10 mouse cellular contexts compared by ENCODE assay signal in genomic region chr16:96272929-96273619, GRCm38 (mm10). TPM values are rescaled to one million over a fixed set of nuclear protein-coding genes. Genes with fewer than 3 reads are reported as not detected.
DNase-seq lines count a peak whose midpoint lies in the region; ATAC-seq and TF ChIP-seq lines count a peak whose summit lies in the region.
"Had no signal": no experiment of that assay in that cellular context is flagged by ENCODE, and none has a peak within 500 bp of the region (broad histone marks: within the 10 kb centered on the region; RNA-seq: fewer than 3 reads in every experiment).

No protein-coding gene starts in this region.

- TF ChIP-seq POLR2A in cortical plate, adult 2 months (IDR thresholded peaks at IDR 0.05; ENCODE audit: extremely low read depth, insufficient read depth, low read length) = no peak
- TF ChIP-seq POLR2A in thymus, adult 2 months (IDR thresholded peaks at IDR 0.05; ENCODE audit: control insufficient read depth, extremely low read depth, insufficient read depth, low read length, poor library complexity) = no peak

- H3K4me2 ChIP-seq in liver, embryonic 12.5 days = no peak overlapping the region
- no peak overlapping the region for H3K4me2 ChIP-seq in forebrain, embryonic 11.5 days (ENCODE audit: low read depth, low read length, severe bottlenecking)
- H3K4me2 ChIP-seq: embryonic facial prominence, embryonic 13.5 days had no signal

- 24% methylated on average over 14 of the region's 14 CpGs for WGBS in liver, embryonic 12.5 days (ENCODE audit: insufficient replicate concordance)
- WGBS in thymus, adult 2 months = under 1% methylated on average over 14 of the region's 14 CpGs
- WGBS in forebrain, embryonic 11.5 days = 63% methylated on average over 14 of the region's 14 CpGs

- no peaks in the 10 kb centered on the region for H3K36me3 ChIP-seq in liver, embryonic 12.5 days
- H3K36me3 ChIP-seq in thymus, adult 2 months (ENCODE audit: control insufficient read depth, insufficient read depth, low read length) = no peaks in the 10 kb centered on the region
- no peaks in the 10 kb centered on the region for H3K36me3 ChIP-seq in forebrain, embryonic 11.5 days (ENCODE audit: control insufficient read depth, insufficient read depth, low read length)
- H3K36me3 ChIP-seq: embryonic facial prominence, embryonic 13.5 days; hindbrain, embryonic 10.5 days had no signal

- no peaks in the 10 kb centered on the region for H3K27me3 ChIP-seq in liver, embryonic 12.5 days (replicated peaks)
- H3K27me3 ChIP-seq in thymus, adult 2 months (ENCODE audit: control insufficient read depth, insufficient read depth, low read length) = no peaks in the 10 kb centered on the region
- no peaks in the 10 kb centered on the region for H3K27me3 ChIP-seq in forebrain, embryonic 11.5 days (ENCODE audit: control insufficient read depth, insufficient read depth, low read length)
- H3K27me3 ChIP-seq: embryonic facial prominence, embryonic 13.5 days had no signal

- no peaks in the 10 kb centered on the region for H3K9me3 ChIP-seq in liver, embryonic 12.5 days (replicated peaks)
- H3K9me3 ChIP-seq in forebrain, embryonic 11.5 days (ENCODE audit: control insufficient read depth, low read length) = no peaks in the 10 kb centered on the region
- H3K9me3 ChIP-seq: embryonic facial prominence, embryonic 13.5 days; hindbrain, embryonic 10.5 days had no signal

- no peak overlapping the region for H3K9ac ChIP-seq in liver, embryonic 12.5 days
- H3K9ac ChIP-seq in forebrain, embryonic 11.5 days (ENCODE audit: low read length) = no peak overlapping the region
- H3K9ac ChIP-seq: embryonic facial prominence, embryonic 13.5 days had no signal

- TF ChIP-seq CTCF in cortical plate, adult 2 months (IDR thresholded peaks at IDR 0.05; ENCODE audit: extremely low read depth, insufficient read depth, low read length) = no peak
- no peak for TF ChIP-seq CTCF in thymus, adult 2 months (IDR thresholded peaks at IDR 0.05; ENCODE audit: borderline replicate concordance, control insufficient read depth, extremely low read depth, insufficient read depth, low read length, poor library complexity)

- no peak; the same call in 1 of the 2 replicates for ATAC-seq in liver, embryonic 12.5 days
- no peak for ATAC-seq in forebrain, embryonic 11.5 days (replicated peaks; ENCODE audit: low FRiP score)

- DNase-seq in cerebellum, postnatal 10 days = peak; percentile 36 to 61
- DNase-seq in cerebellum, postnatal 36 days = no peak
- peak; percentile 14 for DNase-seq in liver
- DNase-seq in thymus, adult 2 months = peak; percentile 50
- DNase-seq in embryo, embryonic 10 days (ENCODE audit: low spot score) = no peak
- DNase-seq in forebrain, embryonic 11.5 days (ENCODE audit: low spot score) = no peak

- no peak overlapping the region for H3K4me3 ChIP-seq in liver, embryonic 12.5 days
- H3K4me3 ChIP-seq in cortical plate, adult 2 months (ENCODE audit: insufficient read depth, low read length) = 0 out of 2 replicates have a peak overlapping the region, but pooled peaks have one; percentile 23
- no peak overlapping the region for H3K4me3 ChIP-seq in thymus, adult 2 months (ENCODE audit: control insufficient read depth, insufficient read depth, low read length)
- no peak overlapping the region for H3K4me3 ChIP-seq in forebrain, embryonic 11.5 days (ENCODE audit: low read depth, low read length)
- H3K4me3 ChIP-seq: embryonic facial prominence, embryonic 13.5 days; hindbrain, embryonic 10.5 days had no signal

- H3K27ac ChIP-seq in liver, embryonic 12.5 days = no peak overlapping the region
- H3K27ac ChIP-seq in cortical plate, adult 2 months (ENCODE audit: insufficient read depth, low read length) = no peak overlapping the region; the same call in 1 of the 2 replicates
- H3K27ac ChIP-seq in thymus, adult 2 months (ENCODE audit: control insufficient read depth, insufficient read depth, low read length) = peak overlapping the region; percentile 59
- H3K27ac ChIP-seq in forebrain, embryonic 11.5 days (ENCODE audit: low read depth, low read length) = no peak overlapping the region
- H3K27ac ChIP-seq: embryonic facial prominence, embryonic 13.5 days; hindbrain, embryonic 10.5 days had no signal

- no peaks in the 10 kb centered on the region for H3K4me1 ChIP-seq in liver, embryonic 12.5 days
- no peaks in the 10 kb centered on the region for H3K4me1 ChIP-seq in cortical plate, adult 2 months (ENCODE audit: control insufficient read depth, insufficient read depth, low read length)
- H3K4me1 ChIP-seq in thymus, adult 2 months (replicated peaks; ENCODE audit: control insufficient read depth, insufficient read depth, low read length) = peaks cover 15% of the 10 kb centered on the region
- H3K4me1 ChIP-seq in forebrain, embryonic 11.5 days (replicated peaks; ENCODE audit: control insufficient read depth, insufficient read depth, low read length) = no peaks in the 10 kb centered on the region
- H3K4me1 ChIP-seq: embryonic facial prominence, embryonic 13.5 days had no signal

RNA-seq across cellular contexts. Expression of gene B3galt5, which starts 37.5 kb away (rescaled TPM):
- 0.08 and 0.53 TPM in 2 replicates for polyA plus RNA-seq in liver, embryonic 12.5 days (2016; fragmentation: Nextera tagmentation; extraction: Ambion mirVana)
- polyA plus RNA-seq in cortical plate, adult 2 months (2012; rRNA removed) = 14.6 and 15.3 TPM in 2 replicates
- polyA plus RNA-seq in thymus, adult 2 months (2012; rRNA removed) = 3.5 and 3.8 TPM in 2 replicates
- 0.19 and 0.41 TPM in 2 replicates for polyA plus RNA-seq in forebrain, embryonic 11.5 days (2014; fragmentation: Nextera tagmentation; extraction: Ambion mirVana)

Comparison
In these comparisons a context has a peak if more than half of its experiments do, and no peak if none do; other contexts are left out.
1. DNase-seq: peak in cerebellum, postnatal 10 days (2 of 2), liver (single experiment) and thymus, adult 2 months (single experiment); none in cerebellum, postnatal 36 days (0 of 2), embryo, embryonic 10 days (single experiment) and forebrain, embryonic 11.5 days (single experiment).